Mouse (Mus musculus) CD8-positive naive resting alpha-beta T cell, adult 2 months (primary cell): ENCODE measurements around the gene 2610318N02Rik.

Source experiments
- DNase-seq, 2 experiments: peaks; one replicate each; pipeline ENCODE4 v3.0.0; 2022; ENCODE audit warnings: low read depth in 2 of 2, low spot score in 2 of 2

2610318N02Rik gene

GRCm38 (mm10) chr16:17110771-17111743 lies 13.9 kb downstream of the 2610318N02Rik start, which contains the start of gene Ppil2:
Ppil2 (minus strand) TSS chr16:17111257.
- DNase-seq = peak; percentile 47 to 61

GRCm38 (mm10) chr16:17104600-17104999 lies 20.4 kb downstream of the 2610318N02Rik start:
- DNase-seq = no peak

- no peak for DNase-seq
Measured at GRCm38 (mm10) chr16:17102630-17103220, 22.2 kb downstream of the 2610318N02Rik start.

- no peak for DNase-seq
Measured at GRCm38 (mm10) chr16:17096938-17097337, 28.0 kb downstream of the 2610318N02Rik start.

- DNase-seq = no peak
Measured at GRCm38 (mm10) chr16:17088346-17088745, 36.6 kb downstream of the 2610318N02Rik start.

- no peak for DNase-seq
Measured at GRCm38 (mm10) chr16:17086669-17087193, 38.2 kb downstream of the 2610318N02Rik start.

GRCm38 (mm10) chr16:17086241-17086640 lies 38.7 kb downstream of the 2610318N02Rik start:
- no peak for DNase-seq

- no peak for DNase-seq
Measured at GRCm38 (mm10) chr16:17085636-17086035, 39.3 kb downstream of the 2610318N02Rik start.

GRCm38 (mm10) chr16:17082121-17082792 lies 42.7 kb downstream of the 2610318N02Rik start:
- DNase-seq = no peak

GRCm38 (mm10) chr16:17078101-17078500 lies 46.9 kb downstream of the 2610318N02Rik start:
- no peak for DNase-seq

GRCm38 (mm10) chr16:17076869-17077268 lies 48.1 kb downstream of the 2610318N02Rik start:
- no peak for DNase-seq

- no peak for DNase-seq
Measured at GRCm38 (mm10) chr16:17076301-17076700, 48.7 kb downstream of the 2610318N02Rik start.

GRCm38 (mm10) chr16:17073000-17073399 lies 52.0 kb downstream of the 2610318N02Rik start:
- no peak for DNase-seq

GRCm38 (mm10) chr16:17070716-17071115 lies 54.3 kb downstream of the 2610318N02Rik start:
- DNase-seq = no peak

GRCm38 (mm10) chr16:17069511-17070443 lies 55.2 kb downstream of the 2610318N02Rik start, which contains the start of gene Ypel1:
Ypel1 (plus strand) TSS chr16:17069696.
- DNase-seq = peak; percentile 36 to 62

- DNase-seq = no peak
Measured at GRCm38 (mm10) chr16:17067552-17067951, 57.4 kb downstream of the 2610318N02Rik start.
